ENCODE assay signal across 8 mouse cellular contexts in the genomic region with DNA sequence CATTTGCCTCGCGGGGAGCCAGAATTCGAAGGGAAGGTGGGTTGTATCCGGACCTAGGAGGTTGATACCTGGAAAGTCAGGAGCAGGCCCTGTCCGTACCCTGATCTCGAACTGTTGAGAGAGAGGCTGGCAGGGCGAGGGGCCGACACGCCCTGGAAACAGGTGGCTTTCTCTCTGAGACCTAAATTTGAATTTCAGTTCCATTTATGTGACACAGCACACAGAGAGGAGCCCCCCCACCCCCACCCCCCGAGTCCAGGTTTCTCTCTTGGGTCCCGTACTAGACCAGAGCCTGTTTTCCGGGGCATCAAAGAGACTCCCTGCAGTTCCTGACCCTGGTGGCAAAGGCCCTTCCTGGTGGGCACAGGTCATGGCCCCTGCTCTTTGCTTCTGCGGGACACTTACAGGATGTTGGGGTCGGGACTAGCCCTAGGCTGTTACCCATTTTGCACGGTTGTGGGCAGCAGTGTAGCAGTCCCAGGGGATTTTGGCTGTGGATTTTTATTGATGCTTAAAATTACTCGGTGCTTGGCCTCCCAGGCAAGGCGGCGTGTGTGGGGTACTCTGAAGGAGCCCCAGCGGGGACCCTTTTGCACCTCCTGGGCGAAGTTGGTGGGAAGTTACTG. TPM values are rescaled to one million over a fixed set of nuclear protein-coding genes. Genes with fewer than 3 reads are reported as not detected.
A peak's percentile ranks its signal among the peaks of the same experiment; 100 is the strongest.
DNase-seq lines count a peak whose midpoint lies in the region; ATAC-seq and TF ChIP-seq lines count a peak whose summit lies in the region.

No protein-coding gene starts in this region.

- peak overlapping the region; percentile 71 to 75 for H3K4me3 ChIP-seq in heart, embryonic 14.5 days (ENCODE audit: control insufficient read depth in 1 of 2, insufficient read depth in 1 of 2, low read depth in 1 of 2, low read length in 2 of 2)
- H3K4me3 ChIP-seq in ES-Bruce4 (ENCODE audit: low read depth, low read length), result peak overlapping the region; percentile 94
- peak overlapping the region; percentile 54 for H3K4me3 ChIP-seq in hindbrain, embryonic 12.5 days
- peak overlapping the region; percentile 56 for H3K4me3 ChIP-seq in midbrain, embryonic 12.5 days

- peaks cover 9 to 15% of the 10 kb centered on the region in 2 experiments; a peak in 3 of 4 replicates for H3K4me1 ChIP-seq in heart, embryonic 14.5 days (ENCODE audit: control insufficient read depth in 2 of 2, insufficient read depth in 2 of 2, low read length in 2 of 2)
- H3K4me1 ChIP-seq in ES-Bruce4 (ENCODE audit: control insufficient read depth, insufficient read depth, low read length), result peaks cover under 1% of the 10 kb centered on the region
- H3K4me1 ChIP-seq in hindbrain, embryonic 12.5 days, result peaks cover 15% of the 10 kb centered on the region
- H3K4me1 ChIP-seq in midbrain, embryonic 12.5 days, result peaks cover 13% of the 10 kb centered on the region

- TF ChIP-seq POLR2A in ES-Bruce4 (IDR thresholded peaks at IDR 0.05; ENCODE audit: insufficient read depth, low read length), result no peak

- no peak for TF ChIP-seq CTCF in ES-Bruce4 (IDR thresholded peaks at IDR 0.05; ENCODE audit: low read depth, low read length)

- no peak for ATAC-seq in heart, embryonic 14.5 days (ENCODE audit: insufficient number of reproducible peaks, insufficient read depth, low FRiP score, low read depth)
- no peak for ATAC-seq in hindbrain, embryonic 12.5 days (ENCODE audit: low FRiP score)
- 0 out of 2 replicates have a peak, but pooled peaks have one; percentile 49 for ATAC-seq in midbrain, embryonic 12.5 days (ENCODE audit: low FRiP score, low read depth)

- H3K9ac ChIP-seq in heart, embryonic 14.5 days (ENCODE audit: low read length), result peak overlapping the region; percentile 78
- H3K9ac ChIP-seq in ES-Bruce4 (ENCODE audit: low read depth, poor library complexity, severe bottlenecking), result peak overlapping the region; percentile 97
- H3K9ac ChIP-seq in hindbrain, embryonic 12.5 days, result 0 out of 2 replicates have a peak overlapping the region, but pooled peaks have one; percentile 68
- H3K9ac ChIP-seq in midbrain, embryonic 12.5 days (replicated peaks), result no peak overlapping the region

- TF ChIP-seq EP300 in ES-Bruce4 (IDR thresholded peaks at IDR 0.05; ENCODE audit: insufficient read depth, low read depth, low read length), result no peak

- DNase-seq in heart, postnatal 4 days, result no peak
- DNase-seq in ovary, postnatal 14 days (ENCODE audit: low spot score), result no peak
- no peak for DNase-seq in natural killer cell, adult 2 months (ENCODE audit: low spot score in 2 of 2)
- no peak for DNase-seq in cerebellum, adult 11 months

- peaks cover 12% of the 10 kb centered on the region for H3K27me3 ChIP-seq in heart, embryonic 14.5 days (ENCODE audit: control insufficient read depth, insufficient read depth, low read length)
- H3K27me3 ChIP-seq in ES-Bruce4 (ENCODE audit: control insufficient read depth, insufficient read depth, low read length, poor library complexity, severe bottlenecking), result peaks cover 3% of the 10 kb centered on the region; the same call in 1 of the 2 replicates
- H3K27me3 ChIP-seq in hindbrain, embryonic 12.5 days, result peaks cover 39% of the 10 kb centered on the region
- H3K27me3 ChIP-seq in midbrain, embryonic 12.5 days, result peaks cover 58% of the 10 kb centered on the region

- peak overlapping the region; percentile 100 for H3K4me2 ChIP-seq in heart, embryonic 14.5 days (ENCODE audit: low read length)
- H3K4me2 ChIP-seq in hindbrain, embryonic 12.5 days (replicated peaks), result peak overlapping the region; percentile 100
- H3K4me2 ChIP-seq in midbrain, embryonic 12.5 days (replicated peaks), result peak overlapping the region; percentile 98

- no peaks in the 10 kb centered on the region for H3K9me3 ChIP-seq in heart, embryonic 14.5 days (ENCODE audit: control insufficient read depth, low read length)
- H3K9me3 ChIP-seq in ES-Bruce4 (replicated peaks; ENCODE audit: control insufficient read depth, insufficient read depth, low read length, poor library complexity, severe bottlenecking), result no peaks in the 10 kb centered on the region
- no peaks in the 10 kb centered on the region for H3K9me3 ChIP-seq in hindbrain, embryonic 12.5 days (replicated peaks)
- no peaks in the 10 kb centered on the region for H3K9me3 ChIP-seq in midbrain, embryonic 12.5 days

- no peak overlapping the region for H3K27ac ChIP-seq in heart, embryonic 14.5 days (replicated peaks in 1 of 2; ENCODE audit: control insufficient read depth in 1 of 2, insufficient read depth in 1 of 2, low read depth in 2 of 2, low read length in 2 of 2)
- H3K27ac ChIP-seq in ES-Bruce4 (ENCODE audit: insufficient read depth, low read length), result no peak overlapping the region
- no peak overlapping the region for H3K27ac ChIP-seq in hindbrain, embryonic 12.5 days
- H3K27ac ChIP-seq in midbrain, embryonic 12.5 days (replicated peaks), result no peak overlapping the region

- no peaks in the 10 kb centered on the region for H3K36me3 ChIP-seq in heart, embryonic 14.5 days (ENCODE audit: control insufficient read depth, insufficient read depth, low read length)
- H3K36me3 ChIP-seq in ES-Bruce4 (ENCODE audit: control insufficient read depth, insufficient read depth, low read length, poor library complexity, severe bottlenecking), result no peaks in the 10 kb centered on the region
- no peaks in the 10 kb centered on the region for H3K36me3 ChIP-seq in hindbrain, embryonic 12.5 days
- no peaks in the 10 kb centered on the region for H3K36me3 ChIP-seq in midbrain, embryonic 12.5 days

- 22% methylated on average over 20 of the region's 20 CpGs for WGBS in heart, embryonic 14.5 days
- 6% methylated on average over 20 of the region's 20 CpGs for WGBS in hindbrain, embryonic 12.5 days
- WGBS in midbrain, embryonic 12.5 days, result 11% methylated on average over 20 of the region's 20 CpGs

RNA-seq across cellular contexts. Expression of a gene that starts 0.9 kb away (rescaled TPM):
- 5.0 and 5.2 TPM in 2 replicates for polyA plus RNA-seq in heart, embryonic 14.5 days (2014; fragmentation: Nextera tagmentation; extraction: Ambion mirVana)
- 10 to 100 TPM; 13.9 to 16.3 TPM for total RNA-seq in heart, postnatal 4 days (2021)
- polyA plus RNA-seq in ES-Bruce4 (2011; ENCODE audit: insufficient read depth, insufficient read length, low read depth, missing spikeins), result 32.4 and 32.7 TPM in 2 replicates
- 2.0 and 2.2 TPM in 2 replicates for polyA plus RNA-seq in hindbrain, embryonic 12.5 days (2016; fragmentation: Nextera tagmentation; extraction: Ambion mirVana)
- polyA plus RNA-seq in midbrain, embryonic 12.5 days (2016; fragmentation: Nextera tagmentation; extraction: Ambion mirVana), result 1.7 and 2.0 TPM in 2 replicates
